Mouse (Mus musculus): ENCODE data around the gene Pigh.

The Pigh gene

GRCm38 (mm10) chr12:79089182-79089812, at the start of gene Pigh:
Gene Pigh (minus strand): TSS chr12:79089651.
- peak; percentile 83 for DNase-seq (ENCODE audit: low spot score)

- no peak for DNase-seq (ENCODE audit: low spot score)
Observed at GRCm38 (mm10) chr12:79138999-79139398, 49.5 kb upstream of the Pigh start.

- no peak for DNase-seq (ENCODE audit: low spot score)
Observed at GRCm38 (mm10) chr12:79136949-79137348, 47.5 kb upstream of the Pigh start.

- DNase-seq (ENCODE audit: low spot score), result no peak
Observed at GRCm38 (mm10) chr12:79135105-79135504, 45.7 kb upstream of the Pigh start.

GRCm38 (mm10) chr12:79134676-79135075, 45.2 kb upstream of the Pigh start:
- DNase-seq (ENCODE audit: low spot score), result no peak

GRCm38 (mm10) chr12:79131706-79132460, 42.4 kb upstream of the Pigh start:
- no peak for DNase-seq (ENCODE audit: low spot score)

GRCm38 (mm10) chr12:79131178-79131675, 41.8 kb upstream of the Pigh start:
- DNase-seq (ENCODE audit: low spot score), result no peak

GRCm38 (mm10) chr12:79130299-79131177, 41.1 kb upstream of the Pigh start, which contains the start of gene Arg2:
Gene Arg2 (plus strand): TSS chr12:79130777.
- peak; percentile 61 for DNase-seq (ENCODE audit: low spot score)

- DNase-seq (ENCODE audit: low spot score), result no peak
Observed at GRCm38 (mm10) chr12:79122820-79123219, 33.4 kb upstream of the Pigh start.

- DNase-seq (ENCODE audit: low spot score), result no peak
Observed at GRCm38 (mm10) chr12:79118991-79119390, 29.5 kb upstream of the Pigh start.

- DNase-seq (ENCODE audit: low spot score), result no peak
Observed at GRCm38 (mm10) chr12:79105312-79105711, 15.9 kb upstream of the Pigh start.

- no peak for DNase-seq (ENCODE audit: low spot score)
Observed at GRCm38 (mm10) chr12:79104544-79104943, 15.1 kb upstream of the Pigh start.

GRCm38 (mm10) chr12:79103773-79104172, 14.3 kb upstream of the Pigh start:
- DNase-seq (ENCODE audit: low spot score), result no peak

- DNase-seq (ENCODE audit: low spot score), result no peak
Observed at GRCm38 (mm10) chr12:79097106-79097752, 7.8 kb upstream of the Pigh start.

- peak; percentile 76 for DNase-seq (ENCODE audit: low spot score)
Observed at GRCm38 (mm10) chr12:79092569-79092968, 3.1 kb upstream of the Pigh start.

GRCm38 (mm10) chr12:79073362-79073761, 16.1 kb downstream of the Pigh start:
- no peak for DNase-seq (ENCODE audit: low spot score)

- DNase-seq (ENCODE audit: low spot score), result no peak
Observed at GRCm38 (mm10) chr12:79072576-79072975, 16.9 kb downstream of the Pigh start.

GRCm38 (mm10) chr12:79070736-79071333, 18.6 kb downstream of the Pigh start:
- no peak for DNase-seq (ENCODE audit: low spot score)

GRCm38 (mm10) chr12:79069916-79070315, 19.5 kb downstream of the Pigh start:
- DNase-seq (ENCODE audit: low spot score), result no peak

GRCm38 (mm10) chr12:79069187-79069608, 20.3 kb downstream of the Pigh start:
- no peak for DNase-seq (ENCODE audit: low spot score)

- no peak for DNase-seq (ENCODE audit: low spot score)
Observed at GRCm38 (mm10) chr12:79068306-79068705, 21.1 kb downstream of the Pigh start.

Measured in urinary bladder, postnatal 25 days (tissue).